Mouse (Mus musculus) MEL (cell line): ENCODE results near the gene Iqcf4. TPM values are rescaled to one million over a fixed set of nuclear protein-coding genes. Genes with fewer than 3 reads are reported as not detected.

Experiments used
- DNase-seq: peaks from one replicate; pipeline ENCODE4 v3.0.0; 2011; ENCODE audit warnings: low read depth, low spot score
- H3K27ac ChIP-seq: 2 replicates; pipeline ENCODE4 v1.5.1; 2012; ENCODE audit warnings: low read depth, mild to moderate bottlenecking, control low read depth, low read length, moderate library complexity; ENCODE audit not compliant: control insufficient read depth
- H3K27me3 ChIP-seq, 2 experiments: fragments of 150-350 bp in 1 of 2; sonication (generic) in 1 of 2; 2 replicates each; pipeline ENCODE4 v1.6.1; 2012; ENCODE audit warnings: low read length in 2 of 2, mild to moderate bottlenecking in 2 of 2, improper control_type of control experiment in 1 of 2, moderate library complexity in 1 of 2; ENCODE audit not compliant: insufficient read depth in 2 of 2, control insufficient read depth in 1 of 2
- H3K36me3 ChIP-seq, 2 experiments: 2 replicates each; pipeline ENCODE4 v1.6.1; 2012 to 2014; ENCODE audit warnings: low read length in 2 of 2, improper control_type of control experiment in 1 of 2, inconsistent platforms in 1 of 2, mild to moderate bottlenecking in 1 of 2; ENCODE audit not compliant: insufficient read depth in 2 of 2, control insufficient read depth in 1 of 2
- H3K4me1 ChIP-seq, 2 experiments: fragments of 150-350 bp in 1 of 2; sonication (generic) in 1 of 2; 2 replicates each; pipeline ENCODE4 v1.6.1; 2012; ENCODE audit warnings: low read length in 2 of 2, improper control_type of control experiment in 1 of 2, mild to moderate bottlenecking in 1 of 2; ENCODE audit not compliant: insufficient read depth in 2 of 2, control insufficient read depth in 1 of 2
- H3K4me3 ChIP-seq, 2 experiments: fragments of 150-350 bp in 1 of 2; sonication (generic) in 1 of 2; 2 replicates each; pipeline ENCODE4 v1.5.1; 2012; ENCODE audit warnings: low read depth in 2 of 2, low read length in 2 of 2, mild to moderate bottlenecking in 2 of 2, moderate library complexity in 2 of 2, control low read depth in 1 of 2, improper control_type of control experiment in 1 of 2; ENCODE audit not compliant: control insufficient read depth in 1 of 2, insufficient read depth in 1 of 2
- H3K79me2 ChIP-seq: 2 replicates; pipeline ENCODE4 v1.6.1; 2012; ENCODE audit warnings: mild to moderate bottlenecking, low read length, moderate library complexity; ENCODE audit not compliant: control insufficient read depth, poor library complexity, insufficient read depth
- H3K9ac ChIP-seq: 2 replicates; pipeline ENCODE4 v1.6.1; 2012; ENCODE audit warnings: low read depth, mild to moderate bottlenecking, control low read depth, low read length, moderate library complexity; ENCODE audit not compliant: control insufficient read depth, poor library complexity, severe bottlenecking
- H3K9me3 ChIP-seq: fragments of 150-350 bp; sonication (generic); replicated peaks from 2 replicates; pipeline ENCODE4 v1.6.1; 2012; ENCODE audit warnings: mild to moderate bottlenecking, low read length, improper control_type of control experiment, moderate library complexity; ENCODE audit not compliant: insufficient read depth
- CHD2 ChIP-seq: IDR thresholded peaks from 2 replicates; pipeline ENCODE4 v1.6.1; 2011; ENCODE audit warnings: low read length, improper control_type of control experiment
- CTCF ChIP-seq, 3 experiments: IDR thresholded peaks in 2 of 3; conservative IDR thresholded peaks in 1 of 3; 2 replicates each; pipeline ENCODE4 v1.5.1; 2011 to 2012; ENCODE audit warnings: low read length in 3 of 3, low read depth in 2 of 3, mild to moderate bottlenecking in 2 of 3, improper control_type of control experiment in 1 of 3, inconsistent platforms in 1 of 3, mixed read lengths in 1 of 3, moderate library complexity in 1 of 3; ENCODE audit not compliant: control insufficient read depth in 1 of 3, insufficient read depth in 1 of 3, poor library complexity in 1 of 3, severe bottlenecking in 1 of 3
- EP300 ChIP-seq, 2 experiments: IDR thresholded peaks; 2 replicates each; pipeline ENCODE4 v1.6.1; 2011; ENCODE audit warnings: improper control_type of control experiment in 2 of 2, low read length in 2 of 2, low read depth in 1 of 2, mild to moderate bottlenecking in 1 of 2
- ETS1 ChIP-seq: IDR thresholded peaks from 2 replicates; pipeline ENCODE4 v1.6.1; 2012; ENCODE audit warnings: low read depth, mild to moderate bottlenecking, inconsistent platforms, low read length, improper control_type of control experiment, moderate library complexity
- KAT2A ChIP-seq: conservative IDR thresholded peaks from 2 replicates; pipeline ENCODE4 v1.6.1; 2012; ENCODE audit warnings: low read depth, low read length, improper control_type of control experiment, inconsistent platforms
- MAX ChIP-seq: IDR thresholded peaks from 2 replicates; pipeline ENCODE4 v1.6.1; 2011; ENCODE audit warnings: low read length, improper control_type of control experiment
- MXI1 ChIP-seq: IDR thresholded peaks from 2 replicates; pipeline ENCODE4 v1.6.1; 2011; ENCODE audit warnings: mild to moderate bottlenecking, low read depth, low read length, improper control_type of control experiment
- MYB ChIP-seq: IDR thresholded peaks from 2 replicates; pipeline ENCODE4 v1.6.1; 2011; ENCODE audit warnings: mild to moderate bottlenecking, low read depth, low read length, improper control_type of control experiment
- MYC ChIP-seq: IDR thresholded peaks from 2 replicates; pipeline ENCODE4 v1.6.1; 2011; ENCODE audit warnings: low read depth, mild to moderate bottlenecking, low read length, improper control_type of control experiment, moderate library complexity
- NRF1 ChIP-seq: IDR thresholded peaks from 2 replicates; pipeline ENCODE4 v1.6.1; 2014; ENCODE audit warnings: low read depth, mild to moderate bottlenecking, inconsistent platforms, low read length, improper control_type of control experiment, moderate library complexity; ENCODE audit not compliant: poor library complexity, insufficient read depth, severe bottlenecking
- POLR2AphosphoS5 ChIP-seq: IDR thresholded peaks from 2 replicates; pipeline ENCODE4 v1.6.1; 2012; ENCODE audit warnings: low read depth, borderline replicate concordance, mild to moderate bottlenecking, inconsistent platforms, low read length, moderate library complexity, mixed read lengths
- RAD21 ChIP-seq: IDR thresholded peaks from 2 replicates; pipeline ENCODE4 v1.6.1; 2011; ENCODE audit warnings: mild to moderate bottlenecking, low read depth, low read length, improper control_type of control experiment
- RCOR1 ChIP-seq: IDR thresholded peaks from 2 replicates; pipeline ENCODE4 v1.6.1; 2012; ENCODE audit warnings: low read depth, mild to moderate bottlenecking, inconsistent platforms, low read length, improper control_type of control experiment
- SIN3A ChIP-seq: IDR thresholded peaks from 2 replicates; pipeline ENCODE4 v1.6.1; 2012; ENCODE audit warnings: low read length, improper control_type of control experiment, inconsistent platforms
- SMC3 ChIP-seq: IDR thresholded peaks from 2 replicates; pipeline ENCODE4 v1.6.1; 2011; ENCODE audit warnings: low read depth, low read length, improper control_type of control experiment
- TCF12 ChIP-seq: IDR thresholded peaks from 2 replicates; pipeline ENCODE4 v1.6.1; 2014; ENCODE audit warnings: low read depth, mild to moderate bottlenecking, inconsistent platforms, low read length, improper control_type of control experiment, moderate library complexity
- USF1 ChIP-seq: IDR thresholded peaks from 2 replicates; pipeline ENCODE4 v1.6.1; 2014; ENCODE audit warnings: low read depth, mild to moderate bottlenecking, inconsistent platforms, low read length, improper control_type of control experiment, moderate library complexity
- USF2 ChIP-seq, 2 experiments: IDR thresholded peaks; 2 replicates each; pipeline ENCODE4 v1.6.1; 2011 to 2012; ENCODE audit warnings: improper control_type of control experiment in 2 of 2, low read length in 2 of 2, borderline replicate concordance in 1 of 2, inconsistent platforms in 1 of 2, low read depth in 1 of 2, mild to moderate bottlenecking in 1 of 2; ENCODE audit not compliant: insufficient read depth in 1 of 2
- ZC3H11A ChIP-seq: IDR thresholded peaks from 2 replicates; pipeline ENCODE4 v1.6.1; 2012; ENCODE audit warnings: low read depth, mild to moderate bottlenecking, inconsistent platforms, low read length, improper control_type of control experiment
- ZMIZ1 ChIP-seq: IDR thresholded peaks from 2 replicates; pipeline ENCODE4 v1.6.1; 2012; ENCODE audit warnings: low read depth, mild to moderate bottlenecking, inconsistent platforms, low read length, improper control_type of control experiment, moderate library complexity
- ZNF384 ChIP-seq: IDR thresholded peaks from 2 replicates; pipeline ENCODE4 v1.6.1; 2012; ENCODE audit warnings: low read depth, mild to moderate bottlenecking, inconsistent platforms, low read length, improper control_type of control experiment
- polyA plus RNA-seq, 2 experiments: library from polyadenylated mRNA; stranded (reverse) in 1 of 2; unstranded in 1 of 2; fragments of >175 nt in 1 of 2; fragments of >200 nt in 1 of 2; gene quantifications; 2 replicates each; pipeline versions ENCODE4 v1.2.1 to v1.2.4; 2012; ENCODE audit warnings: low replicate concordance in 2 of 2, low read depth in 1 of 2; ENCODE audit not compliant: insufficient read length in 2 of 2, insufficient read depth in 1 of 2, missing spikeins in 1 of 2
- total RNA-seq: library from RNA; depleted of rRNA; stranded (reverse); fragments of 300-350 nt; gene quantifications from 2 replicates; pipeline ENCODE4 v1.2.3, GENCODE M21; 2012

Iqcf4 gene
- total and polyA plus RNA-seq, 3 experiments = not detected

- TF ChIP-seq KAT2A = no peak
- no peak for TF ChIP-seq ZMIZ1
- TF ChIP-seq RCOR1 = no peak
Observed at GRCm38 (mm10) chr9:106613951-106614350, 43.2 kb upstream of the Iqcf4 start (continued).

DNA sequence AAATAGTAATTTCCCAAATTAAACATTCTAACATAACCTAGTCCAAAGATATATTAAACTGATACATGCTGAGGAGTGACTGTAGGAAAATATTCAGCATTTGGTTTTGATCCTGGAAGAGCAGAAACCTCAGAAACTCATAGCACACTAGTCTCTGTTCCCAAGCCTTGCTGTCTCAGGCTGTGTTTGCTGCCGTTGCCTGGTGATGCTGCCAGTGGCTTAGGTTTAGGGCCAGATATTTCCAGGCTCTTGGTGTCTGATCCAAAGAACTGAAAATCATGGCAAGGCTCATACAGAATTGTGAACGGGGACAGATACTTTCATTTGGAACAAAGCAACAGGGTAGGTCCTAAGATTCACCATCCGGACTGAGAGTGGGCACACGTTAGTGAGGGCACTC lies 39.9 kb upstream of the Iqcf4 start:
- Histone ChIP-seq H3K4me1 (no peaks in the 10 kb centered on the region), H3K9me3 (no peaks in the 10 kb centered on the region), H3K79me2 (no peaks in the 10 kb centered on the region), H3K36me3 (no peaks in the 10 kb centered on the region), H3K27ac (no peak overlapping the region), H3K4me3 (no peak overlapping the region), H3K27me3 (peaks cover 6 to 25% of the 10 kb centered on the region in 2 experiments; a peak in 3 of 4 replicates), H3K9ac (no peak overlapping the region)
- no peak for DNase-seq
- no peak for TF ChIP-seq ETS1
- TF ChIP-seq ZNF384 = no peak
- TF ChIP-seq SIN3A = no peak
- TF ChIP-seq POLR2AphosphoS5 = no peak
- no peak for TF ChIP-seq EP300 (IDR thresholded peaks at IDR 0.05; ENCODE audit: low read depth in 1 of 2, low read length in 2 of 2)
- TF ChIP-seq RAD21 = no peak
- no peak for TF ChIP-seq NRF1
- TF ChIP-seq MAX = no peak
- TF ChIP-seq SMC3 = no peak
- TF ChIP-seq USF2 (IDR thresholded peaks at IDR 0.05; ENCODE audit: borderline replicate concordance in 1 of 2, insufficient read depth in 1 of 2, low read depth in 1 of 2, low read length in 2 of 2) = no peak
- TF ChIP-seq MXI1 = no peak
- no peak for TF ChIP-seq CHD2
- TF ChIP-seq MYB = no peak
- no peak for TF ChIP-seq MYC
- no peak for TF ChIP-seq USF1

- TF ChIP-seq SMC3 = peak; percentile 58
- no peak for TF ChIP-seq POLR2AphosphoS5
- no peak for TF ChIP-seq USF2 (IDR thresholded peaks at IDR 0.05; ENCODE audit: borderline replicate concordance in 1 of 2, insufficient read depth in 1 of 2, low read depth in 1 of 2, low read length in 2 of 2)
- no peak for TF ChIP-seq USF1
- TF ChIP-seq ZNF384 = no peak
- TF ChIP-seq CTCF (IDR thresholded peaks at IDR 0.05 in 2 of 3, conservative IDR thresholded peaks at IDR 0.05 in 1 of 3; ENCODE audit: control insufficient read depth in 1 of 3, insufficient read depth in 1 of 3, low read depth in 2 of 3, low read length in 3 of 3, poor library complexity in 1 of 3, severe bottlenecking in 1 of 3) = peak; percentile 78 to 93 (median 88)
- TF ChIP-seq TCF12 = 0 out of 2 replicates have a peak, but pooled peaks have one; percentile 5
- 0 out of 2 replicates have a peak, but pooled peaks have one; percentile 26 for TF ChIP-seq ZC3H11A
- TF ChIP-seq RAD21 = peak; percentile 77
- Histone ChIP-seq H3K79me2 (no peaks in the 10 kb centered on the region), H3K27ac (no peak overlapping the region), H3K27me3 (peaks cover 4 to 7% of the 10 kb centered on the region in 2 experiments), H3K9ac (no peak overlapping the region), H3K9me3 (no peaks in the 10 kb centered on the region), H3K4me1 (no peaks in the 10 kb centered on the region), H3K36me3 (no peaks in the 10 kb centered on the region), H3K4me3 (no peak overlapping the region)
- DNase-seq = peak; percentile 72
Observed at GRCm38 (mm10) chr9:106600546-106600945, 29.8 kb upstream of the Iqcf4 start.
